Mouse (Mus musculus) bone marrow, adult 2 months (tissue): ENCODE measurements at regions not wholly inside any gene's neighbourhood (a gene's known extent, or its start where the extent isn't known, plus 50 kb on each side); places are given as distances from the start of the nearest gene placed in this dataset.

Source experiments
- CTCF ChIP-seq: fragments of 200-500 bp; IDR thresholded peaks from 2 replicates; pipeline ENCODE4 v1.5.1; 2011; ENCODE audit warnings: low read length, control low read depth; ENCODE audit not compliant: control insufficient read depth, insufficient read depth
- POLR2A ChIP-seq: fragments of 200-500 bp; IDR thresholded peaks from 2 replicates; pipeline ENCODE4 v1.6.1; 2011; ENCODE audit warnings: low read depth, mild to moderate bottlenecking, control low read depth, low read length, borderline replicate concordance; ENCODE audit not compliant: control insufficient read depth

- TF ChIP-seq CTCF (no peak), POLR2A (no peak)
Observed at GRCm38 (mm10) chr11:112844258-112844901, 62.4 kb downstream of the Sox9 start.
